Comparison of ENCODE assay signal across 8 mouse cellular contexts in the genomic region with DNA sequence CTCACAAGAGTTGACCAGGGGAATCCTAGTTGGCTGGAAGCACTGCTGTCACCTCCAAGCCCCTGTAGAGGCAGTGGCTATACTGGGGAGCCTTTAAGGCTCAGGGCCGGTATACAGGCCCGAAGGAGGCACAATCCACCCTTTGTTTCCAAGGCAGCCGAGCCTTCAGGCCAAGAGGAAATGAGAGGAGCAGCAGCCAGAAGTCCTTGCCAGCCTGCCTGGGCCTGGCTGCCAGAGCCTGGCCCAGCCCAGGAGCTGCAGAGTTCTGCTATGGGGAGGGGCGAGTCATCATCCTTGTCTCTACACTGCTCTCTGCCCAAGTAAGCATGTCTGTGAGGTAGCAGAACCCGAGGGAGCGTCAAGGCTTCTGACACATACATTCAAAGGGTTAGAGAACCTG. TPM values are rescaled to one million over a fixed set of nuclear protein-coding genes. Genes with fewer than 3 reads are reported as not detected.
DNase-seq lines count a peak whose midpoint lies in the region; ATAC-seq and TF ChIP-seq lines count a peak whose summit lies in the region.

No protein-coding gene starts in this region.

- TF ChIP-seq EP300 in lung, postnatal 0 days (IDR thresholded peaks at IDR 0.05): no peak

- no peaks in the 10 kb centered on the region for H3K36me3 ChIP-seq in forebrain, embryonic 13.5 days (ENCODE audit: poor library complexity, severe bottlenecking)
- H3K36me3 ChIP-seq in forebrain, embryonic 10.5 days (replicated peaks): no peaks in the 10 kb centered on the region
- no peaks in the 10 kb centered on the region for H3K36me3 ChIP-seq in lung, postnatal 0 days (ENCODE audit: insufficient read depth, low read length)
- H3K36me3 ChIP-seq in liver, embryonic 12.5 days: no peaks in the 10 kb centered on the region

- DNase-seq in forebrain, embryonic 10.5 days (ENCODE audit: extremely low spot score, low spot score): no peak
- DNase-seq in right cerebral cortex, postnatal 10 days (ENCODE audit: low spot score in 2 of 2): peak; percentile 73 to 83
- no peak for DNase-seq in right cerebral cortex, postnatal 14 days
- peak; percentile 24 for DNase-seq in heart, postnatal 25 days (ENCODE audit: low spot score)
- peak; percentile 21 for DNase-seq in lung, postnatal 0 days (ENCODE audit: low spot score)
- no peak for DNase-seq in kidney, adult 11 months

- TF ChIP-seq CTCF in lung, postnatal 0 days (IDR thresholded peaks at IDR 0.05): no peak

- no peak overlapping the region for H3K4me2 ChIP-seq in forebrain, embryonic 13.5 days
- H3K4me2 ChIP-seq in lung, postnatal 0 days (replicated peaks; ENCODE audit: low read depth, low read length): no peak overlapping the region
- no peak overlapping the region for H3K4me2 ChIP-seq in liver, embryonic 12.5 days

- no peak overlapping the region for H3K27ac ChIP-seq in forebrain, embryonic 13.5 days
- H3K27ac ChIP-seq in forebrain, embryonic 10.5 days: no peak overlapping the region
- H3K27ac ChIP-seq in lung, postnatal 0 days (ENCODE audit: low read length): no peak overlapping the region
- H3K27ac ChIP-seq in liver, embryonic 12.5 days: no peak overlapping the region

- H3K9me3 ChIP-seq in forebrain, embryonic 13.5 days (replicated peaks): no peaks in the 10 kb centered on the region
- no peaks in the 10 kb centered on the region for H3K9me3 ChIP-seq in forebrain, embryonic 10.5 days
- no peaks in the 10 kb centered on the region for H3K9me3 ChIP-seq in lung, postnatal 0 days (ENCODE audit: low read length)
- H3K9me3 ChIP-seq in liver, embryonic 12.5 days (replicated peaks): no peaks in the 10 kb centered on the region

- intact Hi-C loops in heart, postnatal 25 days (cut with DNase I): no loop called here

- 64% methylated on average over 6 of the region's 6 CpGs for WGBS in forebrain, embryonic 13.5 days
- WGBS in forebrain, embryonic 10.5 days: 69% methylated on average over 6 of the region's 6 CpGs
- WGBS in lung, postnatal 0 days: 36% methylated on average over 6 of the region's 6 CpGs
- 64% methylated on average over 6 of the region's 6 CpGs for WGBS in liver, embryonic 12.5 days (ENCODE audit: insufficient replicate concordance)

- no peak overlapping the region for H3K4me3 ChIP-seq in forebrain, embryonic 13.5 days
- H3K4me3 ChIP-seq in forebrain, embryonic 10.5 days: no peak overlapping the region
- H3K4me3 ChIP-seq in lung, postnatal 0 days (ENCODE audit: low read depth, low read length): no peak overlapping the region
- H3K4me3 ChIP-seq in liver, embryonic 12.5 days: no peak overlapping the region

- no peaks in the 10 kb centered on the region for H3K27me3 ChIP-seq in forebrain, embryonic 13.5 days
- H3K27me3 ChIP-seq in forebrain, embryonic 10.5 days (ENCODE audit: poor library complexity, severe bottlenecking): no peaks in the 10 kb centered on the region
- no peaks in the 10 kb centered on the region for H3K27me3 ChIP-seq in lung, postnatal 0 days (replicated peaks; ENCODE audit: insufficient read depth, low read length)
- H3K27me3 ChIP-seq in liver, embryonic 12.5 days (replicated peaks): peaks cover 8% of the 10 kb centered on the region; the same call in 1 of the 2 replicates

- no peak overlapping the region for H3K9ac ChIP-seq in forebrain, embryonic 13.5 days
- no peak overlapping the region for H3K9ac ChIP-seq in lung, postnatal 0 days (replicated peaks; ENCODE audit: low read depth)
- no peak overlapping the region for H3K9ac ChIP-seq in liver, embryonic 12.5 days

- ATAC-seq in forebrain, embryonic 13.5 days: peak; percentile 36; the same call in 1 of the 2 replicates
- ATAC-seq in lung, postnatal 0 days: peak; percentile 60
- no peak for ATAC-seq in liver, embryonic 12.5 days

- H3K4me1 ChIP-seq in forebrain, embryonic 13.5 days: peaks cover 9% of the 10 kb centered on the region; the same call in 1 of the 2 replicates
- H3K4me1 ChIP-seq in forebrain, embryonic 10.5 days: peaks cover 17% of the 10 kb centered on the region
- H3K4me1 ChIP-seq in lung, postnatal 0 days (ENCODE audit: insufficient read depth, low read depth, low read length): no peaks in the 10 kb centered on the region
- peaks cover 17% of the 10 kb centered on the region for H3K4me1 ChIP-seq in liver, embryonic 12.5 days

RNA-seq across cellular contexts. Expression of a gene that starts 22.0 kb away (rescaled TPM):
- polyA plus RNA-seq in forebrain, embryonic 13.5 days (2015; fragmentation: Nextera tagmentation; extraction: Ambion mirVana): 5.5 and 5.6 TPM in 2 replicates
- polyA plus RNA-seq in forebrain, embryonic 10.5 days (2016; fragmentation: Nextera tagmentation; extraction: Ambion mirVana): 10.4 and 12.3 TPM in 2 replicates
- 10 to 100 TPM; 18.4 to 19.8 TPM for total RNA-seq in heart, postnatal 25 days (2021)
- polyA plus RNA-seq in lung, postnatal 0 days (2015; fragmentation: Nextera tagmentation; extraction: Ambion mirVana): 15.8 and 17.4 TPM in 2 replicates
- 18.0 and 18.6 TPM in 2 replicates for polyA plus RNA-seq in liver, embryonic 12.5 days (2016; fragmentation: Nextera tagmentation; extraction: Ambion mirVana)

RNA-seq across cellular contexts. Expression of a gene that starts 38.8 kb away (rescaled TPM):
- polyA plus RNA-seq in forebrain, embryonic 13.5 days (2015; fragmentation: Nextera tagmentation; extraction: Ambion mirVana): 1.5 and 1.6 TPM in 2 replicates
- polyA plus RNA-seq in forebrain, embryonic 10.5 days (2016; fragmentation: Nextera tagmentation; extraction: Ambion mirVana): 0.77 and 1.0 TPM in 2 replicates
- total RNA-seq in heart, postnatal 25 days (2021): not detected
- 0.10 and 0.19 TPM in 2 replicates for polyA plus RNA-seq in lung, postnatal 0 days (2015; fragmentation: Nextera tagmentation; extraction: Ambion mirVana)
- 12.7 and 12.9 TPM in 2 replicates for polyA plus RNA-seq in liver, embryonic 12.5 days (2016; fragmentation: Nextera tagmentation; extraction: Ambion mirVana)

RNA-seq across cellular contexts. Expression of a gene that starts 44.7 kb away (rescaled TPM):
- 13.7 and 19.0 TPM in 2 replicates for polyA plus RNA-seq in forebrain, embryonic 13.5 days (2015; fragmentation: Nextera tagmentation; extraction: Ambion mirVana)
- polyA plus RNA-seq in forebrain, embryonic 10.5 days (2016; fragmentation: Nextera tagmentation; extraction: Ambion mirVana): 11.3 and 13.3 TPM in 2 replicates
- 10 to 100 TPM in 1 of 2 experiments, 1 to 10 TPM in 1; 8.4 to 10.1 TPM for total RNA-seq in heart, postnatal 25 days (2021)
- polyA plus RNA-seq in lung, postnatal 0 days (2015; fragmentation: Nextera tagmentation; extraction: Ambion mirVana): 5.9 and 6.3 TPM in 2 replicates
- polyA plus RNA-seq in liver, embryonic 12.5 days (2016; fragmentation: Nextera tagmentation; extraction: Ambion mirVana): 6.2 and 7.1 TPM in 2 replicates

RNA-seq across cellular contexts. Expression of a gene that starts 54.0 kb away (rescaled TPM):
- 7.7 and 7.9 TPM in 2 replicates for polyA plus RNA-seq in forebrain, embryonic 13.5 days (2015; fragmentation: Nextera tagmentation; extraction: Ambion mirVana)
- 10.2 and 11.0 TPM in 2 replicates for polyA plus RNA-seq in forebrain, embryonic 10.5 days (2016; fragmentation: Nextera tagmentation; extraction: Ambion mirVana)
- total RNA-seq in heart, postnatal 25 days (2021): 10 to 100 TPM; 18.8 to 20.3 TPM
- polyA plus RNA-seq in lung, postnatal 0 days (2015; fragmentation: Nextera tagmentation; extraction: Ambion mirVana): 7.1 and 8.2 TPM in 2 replicates
- 5.9 TPM in 2 replicates for polyA plus RNA-seq in liver, embryonic 12.5 days (2016; fragmentation: Nextera tagmentation; extraction: Ambion mirVana)

Comparison
In these comparisons a context has a peak if more than half of its experiments do, and no peak if none do; other contexts are left out.
1. DNase-seq: peak in right cerebral cortex, postnatal 10 days (2 of 2), heart, postnatal 25 days (single experiment) and lung, postnatal 0 days (single experiment); none in forebrain, embryonic 10.5 days (single experiment), right cerebral cortex, postnatal 14 days (single experiment) and kidney, adult 11 months (single experiment).